Mouse (Mus musculus) right cerebral cortex, adult 18-20 months (tissue): ENCODE measurements around the gene Fam129b.

Experiments used
- DNase-seq: peaks from one replicate; pipeline ENCODE4 v3.0.0; 2022; ENCODE audit warnings: mixed read lengths

Fam129b gene

DNA sequence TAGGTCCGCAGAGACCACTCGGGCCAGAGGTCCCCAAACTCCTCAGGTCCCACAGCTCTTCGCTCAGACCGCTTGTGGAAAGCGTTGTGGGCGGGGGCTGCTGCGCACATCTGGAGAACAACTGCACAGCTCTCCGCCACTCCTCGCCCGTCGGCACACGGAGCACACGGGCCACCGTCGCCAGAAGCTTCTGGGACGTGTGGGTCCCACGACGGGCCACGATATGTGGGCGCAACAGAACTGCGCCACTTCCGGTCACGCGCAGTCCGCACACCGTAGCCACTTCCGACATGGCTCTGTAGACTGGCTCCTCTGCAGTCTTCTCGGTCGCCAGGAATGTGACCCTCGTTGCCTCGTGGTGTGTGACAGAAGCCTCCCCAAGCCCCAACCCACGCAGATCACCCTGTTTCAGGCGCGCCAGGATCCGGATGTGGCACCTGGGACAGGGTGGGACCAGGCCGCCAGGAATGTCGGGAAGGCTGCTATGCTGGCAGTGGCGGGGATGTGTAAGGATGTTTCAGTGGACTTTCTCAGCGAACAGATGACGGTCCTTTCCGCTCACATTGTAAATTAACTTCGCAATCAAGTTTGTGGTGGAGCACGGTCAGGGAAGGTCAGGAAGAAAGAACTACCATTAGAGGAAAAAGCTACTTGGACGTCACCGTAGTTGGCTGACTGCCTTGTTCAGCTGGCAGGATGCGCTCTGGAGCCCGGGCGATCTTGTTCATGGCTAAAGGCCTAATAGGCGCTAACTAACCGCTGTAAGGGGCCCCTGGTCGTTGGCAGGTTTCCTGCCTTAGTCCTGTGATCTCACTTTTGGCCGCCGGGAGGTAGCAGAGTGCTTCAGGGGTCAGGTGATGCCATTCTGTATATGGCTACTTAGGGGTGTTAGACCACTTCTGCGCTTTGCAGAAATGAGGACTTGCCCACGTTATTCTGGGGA is 91.0 kb downstream of the Fam129b start:
- DNase-seq, result peak; percentile 92

DNA sequence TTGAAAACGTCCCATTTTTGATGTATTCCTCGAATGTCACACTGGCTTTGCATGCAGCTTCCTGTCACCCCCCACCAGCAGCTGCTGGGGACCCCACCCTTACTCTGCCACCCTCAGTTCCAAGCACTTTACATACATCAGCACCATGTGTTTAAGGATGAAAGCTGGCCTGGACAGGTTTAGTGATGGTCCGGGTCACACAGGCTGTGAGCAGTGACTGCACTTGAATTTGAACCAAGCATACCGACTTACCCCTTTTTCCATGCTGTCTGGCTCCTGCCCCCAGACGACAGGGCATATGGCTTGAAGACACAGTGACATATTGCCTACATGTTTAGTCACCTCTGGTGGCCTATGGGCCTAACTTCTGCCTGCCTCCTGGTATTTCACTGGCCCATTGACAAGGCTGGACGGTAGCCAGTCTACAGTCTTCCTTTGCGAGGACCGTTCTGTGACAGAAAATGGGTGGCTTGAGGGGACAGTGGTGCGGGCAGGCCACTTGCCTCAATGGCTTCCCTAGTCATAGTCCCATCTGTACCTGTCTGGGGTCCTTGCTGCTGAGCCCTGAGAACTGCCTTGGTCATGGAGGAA is 92.2 kb downstream of the Fam129b start:
- DNase-seq, result no peak

- peak; percentile 42 for DNase-seq
Measured at GRCm38 (mm10) chr2:32969326-32969725, 93.4 kb downstream of the Fam129b start.

- DNase-seq, result no peak
Measured at GRCm38 (mm10) chr2:32971235-32971634, 95.3 kb downstream of the Fam129b start.

GRCm38 (mm10) chr2:32974216-32974615 is 98.3 kb downstream of the Fam129b start:
- DNase-seq, result no peak
